Mouse (Mus musculus): ENCODE measurements around the gene Pole.

DNA sequence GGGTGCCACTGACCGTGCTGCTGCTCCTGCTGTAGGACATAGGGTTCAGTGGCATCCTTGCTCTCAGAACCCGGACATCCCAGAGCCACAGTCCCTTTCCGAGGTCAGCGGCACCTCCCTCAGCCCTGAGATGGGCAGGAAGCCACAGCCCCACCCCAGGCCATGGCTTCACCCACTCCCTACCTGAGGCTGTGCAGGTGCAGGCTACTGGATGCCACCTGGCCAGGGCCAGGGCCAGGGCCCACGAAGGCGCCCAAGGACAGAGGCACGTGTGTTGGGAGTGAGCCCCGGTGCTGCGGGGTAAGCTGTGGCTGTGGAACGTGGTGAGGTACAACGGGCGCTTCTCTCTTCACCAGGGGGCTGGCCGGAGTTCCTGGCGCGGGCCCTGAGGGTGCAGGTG, 93.0 kb downstream of the Pole start:
- TF ChIP-seq POLR2A (IDR thresholded peaks at IDR 0.05; ENCODE audit: borderline replicate concordance, low read depth, low read length): no peak
- no peak for TF ChIP-seq CTCF (IDR thresholded peaks at IDR 0.05; ENCODE audit: low read depth, low read length)

All from bone marrow macrophage, adult 2 months (primary cell).